Mouse (Mus musculus) left cerebral cortex, adult 8-10 months (tissue): ENCODE measurements at regions not wholly inside any gene's neighbourhood (a gene's known extent, or its start where the extent isn't known, plus 50 kb on each side); places are given as distances from the start of the nearest gene placed in this dataset.

Source experiments
- DNase-seq, 2 experiments: peaks; one replicate each; pipeline ENCODE4 v3.0.0; 2022; ENCODE audit warnings: low spot score in 2 of 2

DNA sequence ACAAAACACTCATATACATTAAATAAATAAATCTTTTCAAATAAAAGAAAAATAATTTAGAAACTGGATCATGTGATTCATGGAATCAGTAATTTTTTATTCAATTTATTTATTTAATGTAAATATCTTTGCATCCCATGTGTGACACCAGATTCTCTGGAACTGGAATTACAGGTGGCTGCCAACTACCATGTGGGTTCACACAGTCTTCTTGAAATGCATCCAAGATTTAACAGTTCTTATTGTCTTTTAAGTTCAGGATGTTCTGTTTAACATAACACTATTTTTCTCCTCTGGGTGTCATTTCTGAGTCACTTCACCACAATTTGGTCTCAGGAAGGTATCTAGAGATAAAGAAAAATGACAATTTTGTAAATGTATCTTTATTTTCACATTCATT, 1502.0 kb downstream of the Brinp3 start:
- DNase-seq, result no peak

DNA sequence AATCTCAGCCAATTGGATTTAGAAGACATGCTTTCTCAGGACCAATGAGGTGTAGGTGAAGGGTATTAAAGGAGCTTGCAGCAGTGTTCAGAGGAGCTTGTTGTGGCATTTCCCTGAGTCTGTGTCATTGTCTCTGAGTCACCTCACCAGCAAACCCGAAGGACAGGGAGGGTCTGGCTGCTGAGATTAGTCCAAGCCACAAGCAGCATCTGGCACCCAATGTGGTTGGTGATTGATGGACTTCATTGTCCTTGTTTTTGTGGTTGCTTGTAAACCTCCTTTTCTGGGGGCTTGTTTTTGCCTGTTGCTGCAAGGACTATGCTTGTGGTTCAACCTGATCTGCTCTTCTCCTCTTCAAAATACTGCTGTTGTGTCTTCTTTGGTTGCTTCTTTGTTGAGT, 1539.3 kb downstream of the Brinp3 start:
- no peak for DNase-seq

DNA sequence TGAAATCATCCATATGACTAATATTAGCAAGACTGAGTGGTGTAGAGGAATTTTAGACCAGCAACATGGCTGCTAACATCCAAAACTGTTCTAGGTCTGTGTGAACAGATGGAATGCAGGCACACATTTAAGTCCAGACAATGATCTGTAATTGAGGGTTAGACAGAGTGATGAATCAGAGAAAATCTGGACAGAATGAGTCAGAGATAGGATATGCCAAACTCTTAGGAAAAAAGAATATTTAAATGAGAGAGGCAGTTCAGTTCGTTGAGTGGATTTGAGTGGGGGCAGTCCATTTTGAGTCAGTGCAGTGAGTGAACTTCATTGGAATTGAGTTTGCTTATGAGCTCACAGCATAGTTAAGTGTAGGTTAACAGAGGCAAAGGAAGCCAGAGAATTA, 1557.3 kb downstream of the Brinp3 start:
- peak in 1 of 2 experiments; percentile 6 for DNase-seq
